Mouse (Mus musculus) liver, embryonic 14.5 days (tissue): ENCODE data around the gene Slc17a4.

Source experiments
- CTCF ChIP-seq: IDR thresholded peaks from 2 replicates; pipeline ENCODE4 v1.5.1; 2016; ENCODE audit warnings: antibody characterized with exemption, low read depth, control low read depth
- EP300 ChIP-seq: IDR thresholded peaks from 2 replicates; pipeline ENCODE4 v1.6.1; 2016; ENCODE audit warnings: antibody characterized with exemption, low read depth

GRCm38 (mm10) chr13:23892592-23893268 is 22.1 kb downstream of the Slc17a4 start:
- TF ChIP-seq CTCF (no peak), EP300 (no peak; the same call in 1 of the 2 replicates)
